Mouse (Mus musculus): ENCODE data around the gene A930004D18Rik.

A930004D18Rik gene

GRCm38 (mm10) chr2:18053243-18053950, 15.9 kb upstream of the A930004D18Rik start:
- DNase-seq (ENCODE audit: low spot score): peak; percentile 70

GRCm38 (mm10) chr2:18052581-18052980, 15.0 kb upstream of the A930004D18Rik start:
- no peak for DNase-seq (ENCODE audit: low spot score)

DNA sequence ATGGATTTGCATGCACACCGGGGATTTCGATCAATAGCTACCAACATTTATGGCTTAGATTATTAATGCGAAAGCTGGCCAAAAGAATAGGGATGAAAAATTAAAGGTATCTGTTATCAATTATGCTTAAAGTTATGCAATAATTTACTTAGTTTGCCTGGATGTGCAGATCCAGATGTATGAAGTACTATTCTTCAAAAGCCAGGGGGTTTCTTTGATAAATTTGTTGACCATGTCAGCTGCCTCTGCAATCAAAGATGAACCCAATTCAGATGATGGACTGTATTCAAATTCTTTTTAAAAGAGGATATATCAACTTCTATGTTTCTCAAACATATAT, 14.3 kb upstream of the A930004D18Rik start:
- no peak for DNase-seq (ENCODE audit: low spot score)

GRCm38 (mm10) chr2:18051026-18051830, 13.7 kb upstream of the A930004D18Rik start:
- DNase-seq (ENCODE audit: low spot score): peak; percentile 62

DNA sequence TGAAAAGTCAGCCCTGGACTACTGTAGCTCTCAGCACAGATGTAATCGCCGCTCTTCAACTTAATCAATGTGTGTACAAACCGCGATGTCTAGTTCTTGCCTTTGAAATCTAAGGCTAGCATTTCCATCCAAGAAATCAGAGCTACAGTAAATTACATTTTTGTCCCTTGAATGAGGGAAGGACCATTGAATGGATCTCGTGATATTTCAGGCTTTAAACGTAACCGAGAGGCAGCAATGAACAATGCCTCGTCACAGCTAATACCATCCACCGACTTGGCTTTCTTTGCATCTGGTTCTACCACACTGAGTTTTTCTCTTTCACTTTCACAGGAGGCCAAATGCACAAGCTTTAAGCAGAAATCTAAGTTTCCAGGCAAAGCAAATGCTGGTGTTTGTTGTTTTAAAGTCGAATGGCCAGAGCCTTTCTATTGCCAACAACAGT, 13.0 kb upstream of the A930004D18Rik start:
- peak; percentile 64 for DNase-seq (ENCODE audit: low spot score)

- no peak for DNase-seq (ENCODE audit: low spot score)
Measured at GRCm38 (mm10) chr2:18050018-18050417, 12.5 kb upstream of the A930004D18Rik start.

DNA sequence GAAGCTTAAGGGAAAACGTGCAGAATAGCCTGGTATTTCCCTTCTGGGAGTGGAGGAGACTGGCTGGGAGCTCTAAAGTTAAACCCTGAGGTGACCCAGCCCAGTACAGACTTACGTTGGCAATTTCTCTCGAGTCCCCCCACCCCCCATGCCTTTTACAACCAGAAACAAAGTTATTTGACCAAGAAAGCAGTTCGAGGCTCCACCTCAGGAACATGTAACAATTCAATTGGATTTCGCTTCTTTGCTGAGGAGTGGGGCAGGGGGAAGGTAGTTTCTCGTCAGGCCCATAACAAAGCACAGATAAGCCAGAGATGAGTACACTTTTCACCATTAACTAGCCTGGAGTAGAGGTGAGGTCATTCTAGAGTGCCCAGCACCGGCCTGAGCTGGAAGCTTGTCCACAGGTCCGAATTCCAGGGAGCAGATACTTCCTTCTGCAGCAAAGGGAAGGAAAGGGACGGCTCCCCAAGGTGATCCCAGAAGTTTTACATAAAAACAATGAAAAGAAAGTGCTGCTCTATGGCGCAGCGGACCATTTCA, 11.8 kb upstream of the A930004D18Rik start:
- DNase-seq (ENCODE audit: low spot score): peak; percentile 62

GRCm38 (mm10) chr2:18048453-18049075, 11.0 kb upstream of the A930004D18Rik start, which contains the start of gene Skida1:
Gene Skida1 (minus strand): TSS chr2:18049051.
- DNase-seq (ENCODE audit: low spot score): peak; percentile 80

GRCm38 (mm10) chr2:18047646-18048452, 10.3 kb upstream of the A930004D18Rik start:
- DNase-seq (ENCODE audit: low spot score): peak; percentile 76

GRCm38 (mm10) chr2:18046758-18047645, 9.5 kb upstream of the A930004D18Rik start:
- DNase-seq (ENCODE audit: low spot score): peak; percentile 61

GRCm38 (mm10) chr2:18046186-18046585, 8.6 kb upstream of the A930004D18Rik start:
- no peak for DNase-seq (ENCODE audit: low spot score)

- no peak for DNase-seq (ENCODE audit: low spot score)
Measured at GRCm38 (mm10) chr2:18045781-18046181, 8.2 kb upstream of the A930004D18Rik start.

DNA sequence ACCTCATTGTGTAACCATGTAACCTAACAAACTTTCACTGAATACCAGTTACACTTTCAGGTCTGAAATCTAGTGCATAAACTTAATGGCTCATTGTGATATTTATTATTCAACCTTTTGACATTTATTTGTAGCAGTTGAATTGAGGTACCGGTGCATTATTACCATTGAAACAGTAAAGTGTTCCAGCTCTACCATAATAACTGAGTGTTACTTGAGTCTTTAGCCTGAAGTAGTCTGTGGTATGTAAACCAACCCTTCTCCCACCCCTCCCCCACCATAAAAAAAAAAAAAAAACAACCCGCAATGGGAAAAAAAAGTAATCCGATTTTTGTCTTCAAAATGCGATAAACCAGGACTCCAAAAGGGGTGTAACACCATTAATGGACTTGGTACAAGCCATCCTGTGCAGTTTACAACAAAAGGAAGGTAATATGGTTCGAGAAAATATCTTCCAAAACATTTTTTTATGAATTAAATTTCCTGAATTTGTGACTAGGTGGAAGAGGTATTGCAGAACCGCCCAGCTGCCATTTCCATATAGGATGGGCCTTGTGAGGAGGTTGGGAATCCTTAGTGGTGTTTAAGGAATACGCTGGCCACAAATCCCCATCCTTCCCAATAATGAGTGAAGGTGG, 7.7 kb upstream of the A930004D18Rik start:
- no peak for DNase-seq (ENCODE audit: low spot score)

- DNase-seq (ENCODE audit: low spot score): peak; percentile 81
Measured at GRCm38 (mm10) chr2:18041199-18041885, 3.8 kb upstream of the A930004D18Rik start.

GRCm38 (mm10) chr2:18040347-18041160, 3.0 kb upstream of the A930004D18Rik start:
- DNase-seq (ENCODE audit: low spot score): peak; percentile 62

GRCm38 (mm10) chr2:18039566-18040290, 2.2 kb upstream of the A930004D18Rik start:
- DNase-seq (ENCODE audit: low spot score): peak; percentile 73

GRCm38 (mm10) chr2:18038895-18039371, 1.4 kb upstream of the A930004D18Rik start:
- DNase-seq (ENCODE audit: low spot score): no peak

Data from embryo, embryonic 10 days (tissue).